Mouse (Mus musculus) cerebellum, adult 11-12 months (tissue): ENCODE measurements around the gene Smc4.
A peak's percentile ranks its signal among the peaks of the same experiment; 100 is the strongest.
"Not testable (repeated sequence)": the region's sequence is repeated elsewhere in the genome, so short reads cannot be mapped to it uniquely, and the experiment has no call there.

ENCODE experiments used
- DNase-seq: peaks from one replicate; pipeline ENCODE4 v3.0.0; 2022

Smc4 gene

GRCm38 (mm10) chr3:69018635-69019034, 14.1 kb downstream of the Smc4 start:
- not testable (repeated sequence) for DNase-seq

- DNase-seq = no peak
Observed at GRCm38 (mm10) chr3:69020285-69020684, 15.7 kb downstream of the Smc4 start.

GRCm38 (mm10) chr3:69020764-69021163, 16.2 kb downstream of the Smc4 start:
- no peak for DNase-seq

- no peak for DNase-seq
Observed at GRCm38 (mm10) chr3:69026133-69026783, 21.7 kb downstream of the Smc4 start.

- DNase-seq = no peak
Observed at GRCm38 (mm10) chr3:69040105-69040504, 35.6 kb downstream of the Smc4 start.

GRCm38 (mm10) chr3:69041298-69041697, 36.8 kb downstream of the Smc4 start:
- no peak for DNase-seq

GRCm38 (mm10) chr3:69044167-69044591, 39.6 kb downstream of the Smc4 start:
- no peak for DNase-seq

- peak; percentile 93 for DNase-seq
Observed at GRCm38 (mm10) chr3:69044645-69045399, 40.3 kb downstream of the Smc4 start, which contains the start of gene Trim59. Gene Trim59 (minus strand): TSS chr3:69044755.

- DNase-seq = no peak
Observed at GRCm38 (mm10) chr3:69045400-69045703, 40.8 kb downstream of the Smc4 start.

- no peak for DNase-seq
Observed at GRCm38 (mm10) chr3:69045750-69046149, 41.2 kb downstream of the Smc4 start.

GRCm38 (mm10) chr3:69046509-69046908, 42.0 kb downstream of the Smc4 start:
- DNase-seq = no peak

- DNase-seq = no peak
Observed at GRCm38 (mm10) chr3:69047684-69048083, 43.1 kb downstream of the Smc4 start.

- DNase-seq = no peak
Observed at GRCm38 (mm10) chr3:69049011-69049410, 44.5 kb downstream of the Smc4 start.

GRCm38 (mm10) chr3:69051894-69052293, 47.4 kb downstream of the Smc4 start:
- no peak for DNase-seq

GRCm38 (mm10) chr3:69054760-69055432, 50.4 kb downstream of the Smc4 start:
- no peak for DNase-seq

- DNase-seq = no peak
Observed at GRCm38 (mm10) chr3:69055871-69056270, 51.3 kb downstream of the Smc4 start.

GRCm38 (mm10) chr3:69060672-69061071, 56.1 kb downstream of the Smc4 start:
- DNase-seq = no peak

GRCm38 (mm10) chr3:69062764-69063163, 58.2 kb downstream of the Smc4 start:
- DNase-seq = no peak

- DNase-seq = no peak
Observed at GRCm38 (mm10) chr3:69064005-69064404, 59.5 kb downstream of the Smc4 start.
